In genomic region chr9:67048483-67049085, GRCm38 (mm10) we compare ENCODE assay signal across 7 mouse cellular contexts. TPM values are rescaled to one million over a fixed set of nuclear protein-coding genes. Genes with fewer than 3 reads are reported as not detected.
DNase-seq lines count a peak whose midpoint lies in the region; ATAC-seq lines count a peak whose summit lies in the region.

No protein-coding gene starts in this region.

- peak overlapping the region; percentile 93 for H3K4me3 ChIP-seq in megakaryocyte, embryonic 14.5 days (replicated peaks)
- H3K4me3 ChIP-seq in forebrain, embryonic 12.5 days (replicated peaks), result peak overlapping the region; percentile 49
- H3K4me3 ChIP-seq in limb, embryonic 12.5 days (replicated peaks), result peak overlapping the region; percentile 67
- H3K4me3 ChIP-seq in stomach, embryonic 15.5 days (replicated peaks), result peak overlapping the region; percentile 81

- H3K36me3 ChIP-seq in megakaryocyte, embryonic 14.5 days (replicated peaks; ENCODE audit: low read length), result no peaks in the 10 kb centered on the region
- no peaks in the 10 kb centered on the region for H3K36me3 ChIP-seq in forebrain, embryonic 12.5 days (replicated peaks)
- H3K36me3 ChIP-seq in limb, embryonic 12.5 days, result no peaks in the 10 kb centered on the region
- H3K36me3 ChIP-seq in stomach, embryonic 15.5 days, result no peaks in the 10 kb centered on the region

- peaks cover 57% of the 10 kb centered on the region for H3K4me1 ChIP-seq in megakaryocyte, embryonic 14.5 days
- H3K4me1 ChIP-seq in forebrain, embryonic 12.5 days, result peaks cover 45% of the 10 kb centered on the region
- H3K4me1 ChIP-seq in limb, embryonic 12.5 days (replicated peaks), result peaks cover 46% of the 10 kb centered on the region
- H3K4me1 ChIP-seq in stomach, embryonic 15.5 days, result peaks cover 34% of the 10 kb centered on the region

- peak overlapping the region; percentile 88 for H3K4me2 ChIP-seq in forebrain, embryonic 12.5 days
- peak overlapping the region; percentile 84 for H3K4me2 ChIP-seq in limb, embryonic 12.5 days
- peak overlapping the region; percentile 84 for H3K4me2 ChIP-seq in stomach, embryonic 15.5 days

- ATAC-seq in megakaryocyte, adult 5-6 weeks (ENCODE audit: poor library complexity, severe bottlenecking), result no peak
- ATAC-seq in forebrain, embryonic 12.5 days (ENCODE audit: low FRiP score), result no peak
- no peak; the same call in 1 of the 2 replicates for ATAC-seq in limb, embryonic 12.5 days (ENCODE audit: insufficient number of reproducible peaks, insufficient read depth, low FRiP score, low TSS enrichment, low read depth)
- ATAC-seq in stomach, embryonic 15.5 days (ENCODE audit: insufficient read depth, low FRiP score, low read depth), result no peak
- no peak for ATAC-seq in cerebellum, adult (ENCODE audit: insufficient number of reproducible peaks, low FRiP score, low TSS enrichment)

- no peak overlapping the region for H3K27ac ChIP-seq in forebrain, embryonic 12.5 days
- peak overlapping the region; percentile 85 for H3K27ac ChIP-seq in limb, embryonic 12.5 days
- peak overlapping the region; percentile 93 for H3K27ac ChIP-seq in stomach, embryonic 15.5 days

- H3K9ac ChIP-seq in forebrain, embryonic 12.5 days, result peak overlapping the region; percentile 62
- H3K9ac ChIP-seq in limb, embryonic 12.5 days (replicated peaks), result peak overlapping the region; percentile 87
- H3K9ac ChIP-seq in stomach, embryonic 15.5 days, result peak overlapping the region; percentile 70

- peaks cover 71% of the 10 kb centered on the region for H3K27me3 ChIP-seq in megakaryocyte, embryonic 14.5 days (replicated peaks)
- H3K27me3 ChIP-seq in forebrain, embryonic 12.5 days, result peaks cover 57% of the 10 kb centered on the region
- H3K27me3 ChIP-seq in limb, embryonic 12.5 days, result peaks cover 49% of the 10 kb centered on the region
- H3K27me3 ChIP-seq in stomach, embryonic 15.5 days (replicated peaks), result no peaks in the 10 kb centered on the region

- WGBS in forebrain, embryonic 12.5 days, result under 1% methylated on average over 26 of the region's 26 CpGs
- WGBS in limb, embryonic 12.5 days, result under 1% methylated on average over 26 of the region's 26 CpGs
- WGBS in stomach, embryonic 15.5 days, result 0% methylated on average over 26 of the region's 26 CpGs

- no peak for DNase-seq in left cerebral cortex, adult 8-10 months (ENCODE audit: low spot score in 2 of 2)

- no peaks in the 10 kb centered on the region for H3K9me3 ChIP-seq in megakaryocyte, embryonic 14.5 days
- H3K9me3 ChIP-seq in forebrain, embryonic 12.5 days, result no peaks in the 10 kb centered on the region
- H3K9me3 ChIP-seq in limb, embryonic 12.5 days, result no peaks in the 10 kb centered on the region
- H3K9me3 ChIP-seq in stomach, embryonic 15.5 days, result no peaks in the 10 kb centered on the region

RNA-seq across cellular contexts. Expression of gene Tpm1, which starts 0.6 kb away (rescaled TPM):
- polyA plus RNA-seq in megakaryocyte, embryonic 14.5 days (2012; ENCODE audit: insufficient read depth, low replicate concordance), result 27.0 and 240 TPM in 2 replicates
- 27.3 and 27.9 TPM in 2 replicates for total RNA-seq in megakaryocyte, adult 5-6 weeks (2015)
- total RNA-seq in megakaryocyte, adult 5-6 weeks (2017), result 34.1 and 39.8 TPM in 2 replicates
- 218 and 280 TPM in 2 replicates for polyA plus RNA-seq in forebrain, embryonic 12.5 days (2016; fragmentation: Nextera tagmentation; extraction: Ambion mirVana)
- 555 and 579 TPM in 2 replicates for polyA plus RNA-seq in limb, embryonic 12.5 days (2016; fragmentation: Nextera tagmentation; extraction: Ambion mirVana)
- polyA plus RNA-seq in stomach, embryonic 15.5 days (2015; fragmentation: Nextera tagmentation; extraction: Ambion mirVana), result 1,038 and 1,102 TPM in 2 replicates
- 100 to 1,000 TPM; 208 to 237 (median 224) TPM for total RNA-seq in left cerebral cortex, adult 8-10 months (2022)
